Mouse (Mus musculus) heart, postnatal 0 days (tissue): ENCODE results near the gene Rhebl1.

Experiments used
- CTCF ChIP-seq: IDR thresholded peaks from 2 replicates; pipeline ENCODE4 v1.5.1; 2016; ENCODE audit warnings: antibody characterized with exemption, control low read depth, low read depth
- EP300 ChIP-seq: IDR thresholded peaks from 2 replicates; pipeline ENCODE4 v1.6.1; 2016; ENCODE audit warnings: antibody characterized with exemption, low read depth

- TF ChIP-seq EP300 (no peak), CTCF (no peak)
Observed at GRCm38 (mm10) chr15:98843595-98844223, 50.6 kb downstream of the Rhebl1 start.
